Mouse (Mus musculus) yolk sac, embryonic 10.5 days (tissue): ENCODE measurements around the gene Letmd1.
"Not testable (repeated sequence)": the region's sequence is repeated elsewhere in the genome, so short reads cannot be mapped to it uniquely, and the experiment has no call there.

ENCODE experiments used
- DNase-seq: peaks from one replicate; pipeline ENCODE4 v3.0.0-alpha.2; 2017; ENCODE audit warnings: low spot score

Letmd1 gene

GRCm38 (mm10) chr15:100451245-100451644 lies 17.6 kb upstream of the Letmd1 start:
- no peak for DNase-seq

- no peak for DNase-seq
Measured at GRCm38 (mm10) chr15:100452486-100452885, 16.3 kb upstream of the Letmd1 start.

- peak; percentile 33 for DNase-seq
Measured at GRCm38 (mm10) chr15:100456356-100456991, 12.3 kb upstream of the Letmd1 start.

DNA sequence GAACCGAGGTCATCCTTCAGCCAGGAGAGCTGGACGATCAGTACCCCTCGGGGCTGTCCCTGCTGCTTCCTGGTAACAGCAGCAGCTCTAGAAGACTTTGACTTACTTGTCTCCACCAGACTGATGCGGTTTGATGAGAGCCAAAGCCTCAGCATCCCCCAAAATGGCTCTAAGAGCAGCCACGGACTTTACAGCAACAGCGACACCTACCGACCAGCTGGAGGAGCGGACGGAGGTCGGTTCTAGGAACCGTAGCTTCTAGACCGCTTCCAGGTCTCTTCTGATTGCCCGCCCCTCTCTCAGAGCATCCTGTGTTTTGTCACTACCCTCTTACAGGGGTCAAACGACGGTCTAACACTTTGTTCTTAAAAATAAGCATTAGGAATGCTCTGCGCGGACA lies 11.5 kb upstream of the Letmd1 start:
- peak; percentile 53 for DNase-seq

- DNase-seq = no peak
Measured at GRCm38 (mm10) chr15:100458055-100458454, 10.8 kb upstream of the Letmd1 start.

DNA sequence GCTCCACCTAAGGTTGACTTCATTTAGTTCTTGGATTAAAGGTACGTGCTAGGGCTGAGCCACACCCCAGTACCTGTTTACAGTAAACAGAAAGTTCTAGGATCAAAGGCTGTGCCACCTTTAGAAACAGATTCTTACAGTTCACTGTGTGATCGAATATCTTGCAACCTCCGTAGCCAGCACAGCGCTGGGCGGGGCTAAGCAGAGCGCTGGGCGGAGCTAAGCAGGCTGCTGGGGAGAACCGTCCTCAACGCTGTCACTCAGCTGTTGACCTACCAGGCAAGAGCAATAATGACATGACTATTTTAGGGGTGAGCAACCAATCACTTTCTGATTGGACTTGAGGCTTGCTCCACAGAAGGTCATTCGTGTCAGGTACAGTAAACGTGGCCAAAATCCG lies 7.9 kb upstream of the Letmd1 start:
- peak; percentile 53 for DNase-seq

GRCm38 (mm10) chr15:100461646-100462045 lies 7.2 kb upstream of the Letmd1 start:
- DNase-seq = no peak

DNA sequence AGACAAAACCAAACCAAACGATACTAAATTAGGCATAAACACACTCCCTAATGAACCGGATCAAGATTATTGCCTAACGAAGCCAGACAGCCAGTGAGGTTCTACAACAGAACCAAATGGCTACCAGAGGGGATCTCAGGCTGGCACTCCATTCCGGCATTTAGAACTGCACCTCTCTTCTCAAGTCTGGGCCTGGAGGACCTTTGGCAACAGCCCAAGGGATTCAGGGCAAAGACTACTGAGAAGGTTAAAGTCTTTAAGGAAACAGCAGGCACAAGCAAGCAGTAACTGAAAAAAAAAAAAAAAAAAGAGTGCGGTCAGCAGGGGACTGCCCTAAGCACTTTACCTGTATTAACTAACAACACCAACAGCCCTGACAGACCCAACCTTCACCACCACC lies 6.7 kb upstream of the Letmd1 start:
- no peak for DNase-seq

DNA sequence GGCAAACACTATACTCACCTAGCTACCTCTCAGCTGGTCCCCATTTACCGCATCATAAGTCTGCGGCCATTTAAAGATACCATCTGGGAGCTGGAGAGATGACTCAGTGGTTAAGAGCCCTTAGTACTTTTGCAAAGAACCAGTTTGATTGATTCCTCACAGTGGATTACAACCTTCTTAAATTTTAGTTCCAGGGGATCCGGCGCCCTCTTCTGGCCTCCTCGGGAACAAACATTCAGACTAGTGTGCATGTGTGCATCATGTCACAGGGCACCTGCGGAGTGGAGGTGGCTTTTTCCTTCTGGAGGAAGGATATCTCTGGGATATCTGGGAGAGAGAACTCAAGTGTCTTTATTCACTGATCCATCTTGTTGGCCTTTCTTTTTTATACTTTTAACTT lies 5.1 kb upstream of the Letmd1 start:
- DNase-seq = peak; percentile 35

DNA sequence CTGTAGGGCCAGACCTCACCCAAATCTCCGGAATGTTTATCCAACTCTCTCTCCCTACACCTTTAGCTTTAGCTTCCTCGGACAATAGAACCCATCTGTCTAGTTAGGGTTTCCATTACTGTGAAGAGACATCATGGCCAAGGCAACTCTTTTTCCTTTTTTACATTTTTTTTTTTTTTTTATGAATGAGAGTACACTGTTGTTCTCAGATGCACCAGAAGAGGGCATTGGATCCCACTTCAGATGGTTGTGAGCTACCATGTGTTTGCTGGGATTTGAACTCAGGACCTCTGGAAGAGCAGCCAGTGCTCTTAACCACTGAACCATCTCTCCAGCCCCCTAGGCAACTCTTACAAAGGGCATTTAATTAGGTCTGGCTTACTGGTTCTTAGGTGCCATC lies 3.4 kb upstream of the Letmd1 start:
- DNase-seq = no peak

- DNase-seq = no peak
Measured at GRCm38 (mm10) chr15:100467738-100468137, 1.1 kb upstream of the Letmd1 start.

DNA sequence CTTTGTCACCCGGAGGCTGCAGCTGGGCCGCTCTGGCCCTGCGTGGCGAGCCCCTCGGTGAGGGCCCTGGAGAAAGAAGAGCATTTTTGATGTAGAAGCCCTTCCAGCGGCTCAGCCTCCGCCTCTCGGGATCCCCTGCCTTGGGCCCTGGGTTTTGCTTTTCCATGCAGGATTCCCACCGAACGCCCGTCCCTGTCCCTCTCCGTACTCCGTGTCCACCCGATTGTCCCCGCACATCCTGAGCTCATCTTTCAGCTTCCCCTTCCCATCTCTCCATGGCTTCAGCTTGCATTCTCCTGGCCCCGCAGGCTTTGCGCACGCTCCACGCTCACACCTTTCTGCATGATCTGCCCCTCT lies 344 bp downstream of the Letmd1 start:
- no peak for DNase-seq

- DNase-seq = no peak
Measured at GRCm38 (mm10) chr15:100470037-100470436, 1.2 kb downstream of the Letmd1 start.

DNA sequence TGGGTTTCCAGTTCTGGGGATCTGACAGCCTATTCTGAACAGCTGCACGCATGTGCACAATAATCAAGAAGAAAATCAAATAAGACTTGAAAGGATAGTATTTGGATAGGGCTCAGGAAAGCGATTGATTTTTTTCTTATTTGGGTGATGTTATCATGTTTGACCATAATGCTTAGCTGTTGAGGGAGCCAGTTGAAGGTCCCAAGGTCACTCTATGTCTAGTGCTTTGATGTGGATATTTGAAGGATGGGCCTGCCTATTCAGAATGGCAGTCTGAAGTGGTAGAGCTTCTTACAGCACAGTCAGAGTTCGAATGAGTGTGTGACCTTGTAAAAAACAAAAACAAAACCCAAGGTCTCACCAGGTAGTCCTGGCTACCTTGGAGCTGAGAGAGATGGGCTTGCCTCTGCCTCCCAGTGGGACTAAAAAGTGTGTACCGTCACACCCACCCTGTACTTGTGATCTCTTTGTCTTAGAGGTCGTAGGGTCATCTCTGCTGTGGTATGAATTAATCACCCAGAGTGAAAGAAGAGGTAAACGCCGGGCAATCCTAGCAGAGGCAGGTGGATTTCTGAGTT lies 5.2 kb downstream of the Letmd1 start:
- DNase-seq = no peak

DNA sequence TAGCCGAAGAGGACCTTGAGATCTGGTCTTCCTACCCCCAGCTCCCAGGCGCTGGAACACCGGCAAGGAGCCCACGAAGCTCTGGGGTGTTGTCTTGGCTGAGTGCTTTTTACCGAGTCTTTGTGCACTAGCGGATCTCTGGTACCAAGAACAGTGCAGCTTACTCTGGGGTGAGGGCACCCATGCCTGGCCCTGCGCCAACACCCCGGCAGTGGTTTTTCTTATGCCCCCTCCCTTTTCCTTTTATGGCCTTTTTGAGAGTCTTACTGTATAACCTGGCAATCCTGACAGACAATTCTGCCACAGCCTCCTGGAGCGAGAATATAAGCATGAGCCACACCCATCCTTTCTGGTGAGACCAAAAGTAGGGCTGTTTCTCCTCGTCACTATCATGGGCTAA lies 9.5 kb downstream of the Letmd1 start:
- no peak for DNase-seq

GRCm38 (mm10) chr15:100478925-100479324 lies 10.1 kb downstream of the Letmd1 start:
- DNase-seq = no peak

- peak; percentile 32 for DNase-seq
Measured at GRCm38 (mm10) chr15:100485576-100485975, 16.8 kb downstream of the Letmd1 start.

GRCm38 (mm10) chr15:100486450-100486849 lies 17.6 kb downstream of the Letmd1 start:
- peak; percentile 68 for DNase-seq

GRCm38 (mm10) chr15:100487050-100487449 lies 18.2 kb downstream of the Letmd1 start:
- no peak for DNase-seq

- not testable (repeated sequence) for DNase-seq
Measured at GRCm38 (mm10) chr15:100488297-100488696, 19.5 kb downstream of the Letmd1 start.

DNA sequence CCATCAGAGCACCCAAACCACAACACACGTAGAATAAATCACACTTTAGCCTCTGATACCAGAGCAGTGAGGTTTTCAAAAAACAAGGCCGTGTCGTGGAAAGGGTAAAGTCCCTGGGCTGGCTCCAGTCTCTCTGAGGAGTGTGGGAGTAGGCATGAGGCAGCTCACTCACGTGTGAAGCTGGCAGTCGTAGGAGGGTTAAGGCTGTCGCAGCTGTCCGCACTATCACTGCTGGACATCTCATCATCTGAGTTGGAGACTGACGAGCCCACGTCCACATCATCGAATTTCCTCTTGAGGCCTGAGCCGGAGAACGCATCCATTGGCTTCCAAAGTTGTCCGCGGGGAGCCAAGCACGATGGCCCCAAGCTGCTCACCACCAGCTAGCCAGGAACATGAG lies 20.4 kb downstream of the Letmd1 start:
- DNase-seq = no peak

DNA sequence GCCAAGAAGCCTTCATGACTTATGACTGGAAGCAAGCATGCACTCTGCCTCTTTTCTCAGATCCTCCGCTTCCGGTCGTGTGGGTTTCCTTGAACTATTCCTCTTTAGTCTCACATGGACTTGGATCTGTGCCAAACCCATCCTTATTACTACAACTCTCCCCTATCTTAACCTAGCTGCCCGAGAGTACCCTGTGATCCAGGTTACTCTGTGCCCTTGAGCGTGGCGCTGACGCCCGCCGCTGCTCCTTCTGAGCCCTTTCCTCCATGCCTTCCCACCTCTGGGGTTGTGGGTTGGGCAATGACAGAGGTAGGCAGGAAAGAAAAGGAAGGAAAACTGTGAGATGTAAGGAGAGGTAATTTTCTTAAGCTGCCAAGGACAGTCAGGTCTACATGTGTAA lies 23.1 kb downstream of the Letmd1 start:
- no peak for DNase-seq

GRCm38 (mm10) chr15:100494647-100495046 lies 25.8 kb downstream of the Letmd1 start:
- no peak for DNase-seq

GRCm38 (mm10) chr15:100495102-100495501 lies 26.3 kb downstream of the Letmd1 start, which contains the start of gene Csrnp2:
Gene Csrnp2, minus strand, starts transcription at chr15:100495488.
- DNase-seq = peak; percentile 93
